Mouse (Mus musculus): ENCODE results near the gene Tspan32. TPM values are rescaled to one million over a fixed set of nuclear protein-coding genes. Genes with fewer than 3 reads are reported as not detected.

Gene Tspan32
- polyA plus RNA-seq, 1 experiment from 2014 or later: 6.0 TPM

DNA sequence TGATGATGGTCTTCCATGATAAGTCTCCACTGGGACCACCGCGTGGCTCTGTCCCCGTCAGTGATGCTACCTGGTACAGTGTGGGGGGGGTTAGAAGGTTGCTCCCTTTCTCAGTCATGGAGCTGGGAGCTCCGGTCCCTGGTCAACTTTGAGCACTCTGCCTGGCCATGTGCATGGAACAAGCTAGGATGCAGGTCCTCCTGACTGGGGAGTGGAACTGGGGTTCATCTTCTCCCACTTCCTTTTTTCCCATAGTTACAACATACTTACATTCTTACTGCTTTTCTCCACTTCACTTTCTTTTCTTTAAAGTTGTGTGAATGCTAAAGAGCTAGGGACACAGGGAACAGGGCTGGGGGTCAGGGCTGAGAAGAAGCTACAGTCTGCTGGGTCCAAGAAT, 19.7 kb upstream of the Tspan32 start:
- no peak overlapping the region for H3K4me2 ChIP-seq (ENCODE audit: low read depth, low read length)
- no peak overlapping the region for H3K27ac ChIP-seq (ENCODE audit: low read length)
- 97% methylated on average over 4 of the region's 4 CpGs for WGBS
- H3K36me3 ChIP-seq (ENCODE audit: control insufficient read depth, insufficient read depth, low read length): no peaks in the 10 kb centered on the region
- no peaks in the 10 kb centered on the region for H3K4me1 ChIP-seq (ENCODE audit: control insufficient read depth, insufficient read depth, low read length)
- H3K27me3 ChIP-seq (ENCODE audit: control insufficient read depth, insufficient read depth, low read length): no peaks in the 10 kb centered on the region
- no peak overlapping the region for H3K4me3 ChIP-seq (replicated peaks; ENCODE audit: low read length)
- no peak for ATAC-seq (ENCODE audit: insufficient read depth, low FRiP score)
- H3K9me3 ChIP-seq (replicated peaks; ENCODE audit: control insufficient read depth, low read length): no peaks in the 10 kb centered on the region
- no peak overlapping the region for H3K9ac ChIP-seq (ENCODE audit: low read length)

DNA sequence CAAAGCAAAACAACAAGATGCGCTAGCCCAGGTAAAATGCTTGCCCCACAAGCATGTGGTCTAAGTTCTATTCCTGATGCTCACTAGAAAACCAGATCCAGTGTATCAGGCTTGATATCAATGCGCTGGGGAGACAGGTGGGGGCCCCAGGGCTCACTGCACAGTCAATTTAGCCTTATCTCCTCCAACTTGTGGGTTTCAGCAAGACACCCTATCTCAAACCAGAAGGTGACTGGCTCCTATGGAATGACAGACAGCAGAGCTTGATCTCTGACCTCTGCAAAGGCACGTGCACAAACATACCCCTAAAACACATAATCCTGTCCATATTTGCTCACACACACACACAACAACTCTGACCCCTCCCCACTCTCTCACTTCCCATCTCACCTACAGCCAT, 17.1 kb upstream of the Tspan32 start:
- H3K36me3 ChIP-seq (ENCODE audit: control insufficient read depth, insufficient read depth, low read length): no peaks in the 10 kb centered on the region
- no peaks in the 10 kb centered on the region for H3K4me1 ChIP-seq (ENCODE audit: control insufficient read depth, insufficient read depth, low read length)
- no peak for ATAC-seq (ENCODE audit: insufficient read depth, low FRiP score)
- no peak overlapping the region for H3K4me2 ChIP-seq (ENCODE audit: low read depth, low read length)
- no peak overlapping the region for H3K4me3 ChIP-seq (replicated peaks; ENCODE audit: low read length)
- H3K27ac ChIP-seq (ENCODE audit: low read length): no peak overlapping the region
- 68% methylated on average over 3 of the region's 3 CpGs for WGBS
- no peak overlapping the region for H3K9ac ChIP-seq (ENCODE audit: low read length)
- no peaks in the 10 kb centered on the region for H3K9me3 ChIP-seq (replicated peaks; ENCODE audit: control insufficient read depth, low read length)
- H3K27me3 ChIP-seq (ENCODE audit: control insufficient read depth, insufficient read depth, low read length): no peaks in the 10 kb centered on the region

DNA sequence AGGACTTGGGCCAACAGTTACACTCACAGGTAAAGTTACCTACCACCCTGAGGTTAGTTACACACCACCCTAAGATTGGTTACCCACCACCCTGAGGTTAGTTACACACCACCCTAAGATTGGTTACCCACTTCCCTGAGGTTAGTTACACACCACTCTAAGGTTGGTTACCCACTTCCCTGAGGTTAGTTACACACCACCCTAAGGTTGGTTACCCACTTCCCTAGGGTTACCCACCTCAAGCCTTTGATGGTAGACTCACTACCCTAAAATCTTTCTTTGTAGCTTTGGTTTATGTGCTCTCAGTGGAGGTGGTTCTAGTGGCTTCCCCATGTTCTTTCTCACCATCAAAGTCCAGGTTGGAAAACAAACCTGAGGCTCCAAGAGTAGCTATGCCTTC, 9.8 kb upstream of the Tspan32 start:
- no peaks in the 10 kb centered on the region for H3K36me3 ChIP-seq (ENCODE audit: control insufficient read depth, insufficient read depth, low read length)
- H3K4me3 ChIP-seq (replicated peaks; ENCODE audit: low read length): no peak overlapping the region
- no peaks in the 10 kb centered on the region for H3K9me3 ChIP-seq (replicated peaks; ENCODE audit: control insufficient read depth, low read length)
- no peak overlapping the region for H3K4me2 ChIP-seq (ENCODE audit: low read depth, low read length)
- no peak overlapping the region for H3K27ac ChIP-seq (ENCODE audit: low read length)
- H3K9ac ChIP-seq (ENCODE audit: low read length): no peak overlapping the region
- no peak for ATAC-seq (ENCODE audit: insufficient read depth, low FRiP score)
- H3K4me1 ChIP-seq (ENCODE audit: control insufficient read depth, insufficient read depth, low read length): no peaks in the 10 kb centered on the region
- no peaks in the 10 kb centered on the region for H3K27me3 ChIP-seq (ENCODE audit: control insufficient read depth, insufficient read depth, low read length)

DNA sequence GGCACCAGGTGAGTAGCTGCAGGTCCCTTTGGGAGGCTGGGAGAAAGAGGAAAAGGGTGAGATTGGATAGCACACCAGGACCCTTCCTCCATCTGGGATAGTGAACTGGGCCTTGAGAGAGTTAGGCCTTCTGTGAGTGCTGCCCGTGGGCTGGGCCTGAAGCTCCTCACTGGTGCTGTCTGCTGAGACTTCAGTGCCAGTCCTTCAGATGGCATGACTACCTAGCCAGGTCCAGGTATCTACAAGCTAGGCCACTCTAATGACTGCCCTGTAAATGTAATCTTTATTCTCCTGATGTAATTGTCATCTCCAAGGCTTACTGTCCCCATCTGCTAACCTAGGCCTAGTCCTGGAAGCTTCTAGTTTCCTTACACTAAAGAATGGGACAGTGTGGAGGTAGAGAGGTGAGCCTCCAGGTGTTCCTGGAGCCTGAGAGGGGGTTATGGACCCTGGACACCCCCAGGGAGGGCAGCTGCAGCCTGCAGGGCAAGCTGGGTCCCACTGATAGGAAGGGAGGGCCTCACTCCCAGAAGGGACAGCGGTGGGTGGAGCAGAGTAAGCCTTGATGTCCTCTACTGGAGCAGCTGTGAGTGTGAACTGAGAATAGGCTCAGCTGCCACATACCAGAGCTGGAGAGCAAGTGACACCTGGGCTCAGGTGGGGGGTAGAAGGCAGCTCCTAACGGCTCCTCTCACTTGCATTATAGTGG, 9.1 kb upstream of the Tspan32 start:
- Histone ChIP-seq H3K4me2 (ENCODE audit: low read depth, low read length) (no peak overlapping the region), H3K9me3 (replicated peaks; ENCODE audit: control insufficient read depth, low read length) (no peaks in the 10 kb centered on the region), H3K27ac (ENCODE audit: low read length) (no peak overlapping the region), H3K4me3 (replicated peaks; ENCODE audit: low read length) (no peak overlapping the region), H3K27me3 (ENCODE audit: control insufficient read depth, insufficient read depth, low read length) (no peaks in the 10 kb centered on the region), H3K4me1 (ENCODE audit: control insufficient read depth, insufficient read depth, low read length) (no peaks in the 10 kb centered on the region), H3K36me3 (ENCODE audit: control insufficient read depth, insufficient read depth, low read length) (no peaks in the 10 kb centered on the region), H3K9ac (ENCODE audit: low read length) (no peak overlapping the region)
- no peak for ATAC-seq (ENCODE audit: insufficient read depth, low FRiP score)
- WGBS: 65% methylated on average over 3 of the region's 3 CpGs

DNA sequence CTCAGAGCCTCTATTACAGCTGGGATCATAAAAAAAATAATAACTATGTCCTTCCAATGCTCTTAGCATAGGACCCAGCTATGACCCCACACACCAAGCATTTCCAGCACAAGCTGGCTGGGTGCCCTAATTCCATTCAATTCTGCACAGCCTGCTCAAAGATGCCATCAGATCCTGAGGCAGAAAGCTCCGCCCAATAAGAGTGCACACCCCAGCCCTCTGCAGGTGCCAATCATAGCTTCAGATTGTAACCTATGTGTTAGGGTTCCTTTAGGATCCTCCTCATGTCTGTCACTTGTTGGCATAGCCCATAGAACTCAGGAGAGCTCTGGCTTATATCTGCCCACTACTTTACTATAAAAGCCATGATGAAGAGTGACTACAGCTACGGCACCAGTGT, 7.8 kb upstream of the Tspan32 start:
- Histone ChIP-seq H3K9ac (ENCODE audit: low read length) (no peak overlapping the region), H3K4me2 (ENCODE audit: low read depth, low read length) (no peak overlapping the region), H3K4me1 (ENCODE audit: control insufficient read depth, insufficient read depth, low read length) (no peaks in the 10 kb centered on the region), H3K36me3 (ENCODE audit: control insufficient read depth, insufficient read depth, low read length) (no peaks in the 10 kb centered on the region), H3K4me3 (replicated peaks; ENCODE audit: low read length) (no peak overlapping the region), H3K9me3 (replicated peaks; ENCODE audit: control insufficient read depth, low read length) (no peaks in the 10 kb centered on the region), H3K27ac (ENCODE audit: low read length) (no peak overlapping the region), H3K27me3 (ENCODE audit: control insufficient read depth, insufficient read depth, low read length) (no peaks in the 10 kb centered on the region)
- WGBS: 75% methylated on average over 2 of the region's 2 CpGs
- ATAC-seq (ENCODE audit: insufficient read depth, low FRiP score): no peak

DNA sequence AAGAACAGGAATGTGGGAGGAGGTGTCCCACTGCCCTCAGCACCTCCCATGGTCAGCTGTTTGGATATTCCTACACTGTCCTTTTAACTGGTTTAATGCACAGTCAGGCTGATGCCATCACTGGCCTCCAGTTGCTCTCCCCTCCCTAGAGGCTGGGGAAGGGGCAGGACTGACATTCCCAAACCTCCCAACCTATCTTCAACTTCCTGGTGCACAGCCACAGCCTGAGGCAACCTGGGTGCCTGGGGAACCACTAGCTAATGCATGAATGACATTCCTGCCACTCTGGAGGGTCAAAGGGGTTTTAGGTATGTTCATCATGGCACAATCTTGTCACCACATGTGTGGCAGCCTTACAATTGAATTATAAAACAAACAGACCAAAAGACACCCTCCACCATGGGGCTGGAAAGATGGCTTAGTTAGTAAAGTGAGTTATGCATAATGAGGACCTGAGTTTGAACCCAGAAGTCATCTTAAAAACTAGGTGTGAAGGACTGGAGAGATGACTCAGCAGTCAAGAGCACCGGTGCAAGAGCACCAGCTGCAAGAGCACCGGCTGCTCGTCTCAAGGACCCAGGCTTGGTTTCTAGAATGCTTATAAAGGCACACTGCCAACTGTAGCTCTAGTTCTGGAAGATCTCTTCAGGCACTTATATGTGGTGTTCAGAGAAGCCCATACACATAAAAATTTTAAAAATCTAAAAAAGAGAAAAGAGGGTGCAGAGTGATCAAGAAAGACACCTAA, 7.3 kb upstream of the Tspan32 start:
- WGBS: 33% methylated on average over 3 of the region's 3 CpGs
- H3K36me3 ChIP-seq (ENCODE audit: control insufficient read depth, insufficient read depth, low read length): no peaks in the 10 kb centered on the region
- H3K4me2 ChIP-seq (ENCODE audit: low read depth, low read length): no peak overlapping the region
- no peaks in the 10 kb centered on the region for H3K9me3 ChIP-seq (replicated peaks; ENCODE audit: control insufficient read depth, low read length)
- H3K4me1 ChIP-seq (ENCODE audit: control insufficient read depth, insufficient read depth, low read length): no peaks in the 10 kb centered on the region
- no peak overlapping the region for H3K4me3 ChIP-seq (replicated peaks; ENCODE audit: low read length)
- no peak for ATAC-seq (ENCODE audit: insufficient read depth, low FRiP score)
- no peaks in the 10 kb centered on the region for H3K27me3 ChIP-seq (ENCODE audit: control insufficient read depth, insufficient read depth, low read length)
- H3K27ac ChIP-seq (ENCODE audit: low read length): no peak overlapping the region
- H3K9ac ChIP-seq (ENCODE audit: low read length): no peak overlapping the region

DNA sequence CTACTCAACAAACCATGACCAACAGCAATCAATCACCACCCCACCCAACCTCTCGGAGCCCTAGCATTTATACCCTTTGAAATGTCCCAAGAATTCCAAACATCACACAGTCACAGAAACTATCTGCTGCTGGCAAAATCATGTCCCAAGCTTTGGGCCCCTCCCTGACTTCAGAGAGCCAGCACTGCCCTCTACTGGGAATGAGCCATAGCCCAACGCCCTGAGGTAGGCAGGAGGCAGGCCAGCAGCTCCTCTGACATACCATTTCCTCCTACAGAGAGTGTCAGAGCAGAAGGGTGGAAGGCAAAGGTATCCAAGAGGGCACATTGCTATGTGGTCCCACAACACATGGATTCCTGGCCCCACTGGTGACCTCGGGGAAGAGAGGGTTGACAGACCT, 2.2 kb upstream of the Tspan32 start:
- no peaks in the 10 kb centered on the region for H3K27me3 ChIP-seq (ENCODE audit: control insufficient read depth, insufficient read depth, low read length)
- 25% methylated on average over 3 of the region's 3 CpGs for WGBS
- peaks cover 19% of the 10 kb centered on the region; the same call in 1 of the 2 replicates for H3K4me1 ChIP-seq (ENCODE audit: control insufficient read depth, insufficient read depth, low read length)
- no peak overlapping the region for H3K27ac ChIP-seq (ENCODE audit: low read length)
- no peaks in the 10 kb centered on the region for H3K36me3 ChIP-seq (ENCODE audit: control insufficient read depth, insufficient read depth, low read length)
- no peak for ATAC-seq (ENCODE audit: insufficient read depth, low FRiP score)
- no peak overlapping the region for H3K9ac ChIP-seq (ENCODE audit: low read length)
- no peak overlapping the region for H3K4me2 ChIP-seq (ENCODE audit: low read depth, low read length)
- no peaks in the 10 kb centered on the region for H3K9me3 ChIP-seq (replicated peaks; ENCODE audit: control insufficient read depth, low read length)
- H3K4me3 ChIP-seq (replicated peaks; ENCODE audit: low read length): no peak overlapping the region

DNA sequence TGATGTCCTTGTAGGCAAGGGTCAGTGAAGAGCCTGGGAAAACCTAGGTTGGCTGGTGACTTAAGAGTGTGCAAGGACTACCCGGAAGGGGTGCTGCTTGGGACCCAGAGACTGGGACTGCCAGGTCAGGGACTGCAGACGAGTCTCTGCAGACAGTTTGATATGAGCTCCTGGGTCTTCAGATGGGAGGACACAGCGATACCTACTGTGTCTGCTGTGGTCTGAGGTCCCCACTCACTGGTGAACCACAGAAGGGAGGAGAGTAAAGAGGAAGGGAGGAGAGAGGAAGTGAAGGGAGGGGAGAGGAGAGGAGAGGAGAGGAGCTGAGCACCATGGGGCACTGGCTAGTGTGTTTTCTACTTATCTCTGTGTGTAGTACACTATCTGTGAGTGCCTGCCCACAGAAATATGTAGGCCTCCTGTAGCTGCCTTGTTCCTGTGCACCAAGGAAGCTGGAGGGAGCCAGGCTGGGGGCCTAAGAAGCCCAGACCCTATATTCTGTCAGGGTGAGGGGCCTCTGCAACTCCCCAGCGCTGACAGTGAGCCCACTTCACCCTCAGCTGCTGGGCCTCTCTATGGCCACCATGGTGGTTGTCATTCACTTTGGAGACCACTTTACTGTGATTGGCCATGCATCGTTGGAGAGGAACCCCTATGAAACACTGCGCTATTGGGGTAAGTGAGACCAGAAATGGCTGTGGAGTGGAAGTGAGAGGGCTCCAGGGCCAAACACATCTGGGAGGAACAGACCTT, 674 bp downstream of the Tspan32 start:
- H3K9me3 ChIP-seq (replicated peaks; ENCODE audit: control insufficient read depth, low read length): no peaks in the 10 kb centered on the region
- peak overlapping the region; percentile 26; the same call in 1 of the 2 replicates for H3K27ac ChIP-seq (ENCODE audit: low read length)
- H3K4me2 ChIP-seq (ENCODE audit: low read depth, low read length): no peak overlapping the region
- peak overlapping the region; percentile 10; the same call in 1 of the 2 replicates for H3K4me3 ChIP-seq (replicated peaks; ENCODE audit: low read length)
- H3K27me3 ChIP-seq (ENCODE audit: control insufficient read depth, insufficient read depth, low read length): no peaks in the 10 kb centered on the region
- peaks cover 34% of the 10 kb centered on the region; the same call in 1 of the 2 replicates for H3K4me1 ChIP-seq (ENCODE audit: control insufficient read depth, insufficient read depth, low read length)
- 84% methylated on average over 6 of the region's 6 CpGs for WGBS
- no peak for ATAC-seq (ENCODE audit: insufficient read depth, low FRiP score)
- H3K9ac ChIP-seq (ENCODE audit: low read length): peak overlapping the region; percentile 29; the same call in 1 of the 2 replicates
- no peaks in the 10 kb centered on the region for H3K36me3 ChIP-seq (ENCODE audit: control insufficient read depth, insufficient read depth, low read length)
